Mouse (Mus musculus) liver, embryonic 14.5 days (tissue): Measurements from ENCODE around the gene 1700019D03Rik. TPM values are rescaled to one million over a fixed set of nuclear protein-coding genes. Genes with fewer than 3 reads are reported as not detected.
"Not testable (repeated sequence)": the region's sequence is repeated elsewhere in the genome, so short reads cannot be mapped to it uniquely, and the experiment has no call there.

Experiments used
- ATAC-seq: fragments of 200-750 bp; cut with Nextera tagmentation; 2 replicates; pipeline ENCODE4 v1.8.0; 2017; ENCODE audit warnings: moderate number of reproducible peaks, mild to moderate bottlenecking, moderate library complexity; ENCODE audit not compliant: insufficient read depth
- DNase-seq, 3 experiments: peaks; one replicate each; pipeline ENCODE4 v3.0.0-alpha.2; 2012 to 2013; ENCODE audit warnings: low read depth in 3 of 3, low spot score in 3 of 3
- H3K27ac ChIP-seq: fragments of 300-500 bp; sonication (generic); 2 replicates; pipeline ENCODE4 v1.5.1; 2014; ENCODE audit warnings: moderate library complexity, mild to moderate bottlenecking, control low read depth, inconsistent platforms
- H3K27me3 ChIP-seq: fragments of 300-500 bp; sonication (generic); 2 replicates; pipeline ENCODE4 v1.6.1; 2014; ENCODE audit warnings: mild to moderate bottlenecking, low read length, moderate library complexity; ENCODE audit not compliant: control insufficient read depth, insufficient read depth
- H3K36me3 ChIP-seq: fragments of 300-500 bp; sonication (generic); replicated peaks from 2 replicates; pipeline ENCODE4 v1.6.1; 2014; ENCODE audit warnings: low read depth; ENCODE audit not compliant: control insufficient read depth, insufficient read depth
- H3K4me1 ChIP-seq, 2 experiments: fragments of 200-500 bp in 1 of 2; fragments of 300-500 bp in 1 of 2; sonication (generic) in 1 of 2; replicated peaks; 2 replicates each; pipeline ENCODE4 v1.6.1; 2012 to 2014; ENCODE audit warnings: antibody characterized with exemption in 1 of 2, inconsistent platforms in 1 of 2, low read length in 1 of 2; ENCODE audit not compliant: control insufficient read depth in 2 of 2, insufficient read depth in 2 of 2
- H3K4me2 ChIP-seq: fragments of 300-500 bp; sonication (generic); 2 replicates; pipeline ENCODE4 v1.6.1; 2014; ENCODE audit warnings: low read depth, mild to moderate bottlenecking, control low read depth, moderate library complexity
- H3K4me3 ChIP-seq, 2 experiments: fragments of 200-500 bp in 1 of 2; fragments of 300-500 bp in 1 of 2; sonication (generic) in 1 of 2; 2 replicates each; pipeline ENCODE4 v1.5.1; 2012 to 2014; ENCODE audit warnings: low read depth in 2 of 2, low read length in 2 of 2, mild to moderate bottlenecking in 2 of 2, control low read depth in 1 of 2, inconsistent platforms in 1 of 2, moderate library complexity in 1 of 2; ENCODE audit not compliant: insufficient read depth in 1 of 2
- H3K9ac ChIP-seq: fragments of 300-500 bp; sonication (generic); replicated peaks from 2 replicates; pipeline ENCODE4 v1.6.1; 2014; ENCODE audit warnings: mild to moderate bottlenecking, control low read depth, moderate library complexity
- H3K9me3 ChIP-seq: fragments of 300-500 bp; sonication (generic); 2 replicates; pipeline ENCODE4 v1.6.1; 2016; ENCODE audit warnings: low read length, mixed read lengths; ENCODE audit not compliant: control insufficient read depth
- CTCF ChIP-seq: IDR thresholded peaks from 2 replicates; pipeline ENCODE4 v1.5.1; 2016; ENCODE audit warnings: antibody characterized with exemption, low read depth, control low read depth
- EP300 ChIP-seq: IDR thresholded peaks from 2 replicates; pipeline ENCODE4 v1.6.1; 2016; ENCODE audit warnings: antibody characterized with exemption, low read depth
- WGBS: fragments of 180-500 bp; shearing (Covaris S2); extraction: QIAGEN DNeasy Blood & Tissue Kit; methylation state at CpG from one replicate; pipeline ENCODE4 v1.1.7; 2014; ENCODE audit not compliant: insufficient replicate concordance; 5-methylcytosine and 5-hydroxymethylcytosine counted together
- polyA plus RNA-seq, 2 experiments: library from polyadenylated mRNA; depleted of rRNA in 1 of 2; stranded (reverse) in 1 of 2; unstranded in 1 of 2; fragments of >200 nt; fragmentation: Nextera tagmentation in 1 of 2; extraction: Ambion mirVana in 1 of 2; gene quantifications; 2 replicates each; pipeline versions ENCODE4 v1.2.1 to v1.2.3; 2012 to 2014

Gene 1700019D03Rik
- polyA plus RNA-seq, 2 experiments: 2.0 to 8.2 TPM

- no peak overlapping the region for H3K27ac ChIP-seq
- H3K9me3 ChIP-seq: no peaks in the 10 kb centered on the region
- WGBS: 17% methylated on average over 5 of the region's 5 CpGs
- H3K4me3 ChIP-seq: no peak overlapping the region
- ATAC-seq: peak; percentile 64
- 0 out of 4 replicates have a peak, but pooled peaks cover 0 to 3% of the 10 kb centered on the region in 2 experiments for H3K4me1 ChIP-seq
- no peak for DNase-seq
- no peak overlapping the region for H3K9ac ChIP-seq
- TF ChIP-seq EP300: no peak
- no peak for TF ChIP-seq CTCF
- H3K4me2 ChIP-seq: peak overlapping the region; percentile 11
- no peaks in the 10 kb centered on the region for H3K36me3 ChIP-seq
- peaks cover 4% of the 10 kb centered on the region; the same call in 1 of the 2 replicates for H3K27me3 ChIP-seq
These were observed 68.7 kb downstream of the 1700019D03Rik start for GRCm38 (mm10) chr1:52951146-52951868.

GRCm38 (mm10) chr1:52947895-52948294 lies 72.1 kb downstream of the 1700019D03Rik start:
- H3K27ac ChIP-seq: no peak overlapping the region
- no peaks in the 10 kb centered on the region for H3K4me1 ChIP-seq
- no peak overlapping the region for H3K9ac ChIP-seq
- DNase-seq (no peak), ATAC-seq (no peak)
- no peak overlapping the region for H3K4me2 ChIP-seq
- H3K9me3 ChIP-seq: no peaks in the 10 kb centered on the region
- peaks cover 4% of the 10 kb centered on the region; the same call in 1 of the 2 replicates for H3K27me3 ChIP-seq
- TF ChIP-seq EP300 (no peak), CTCF (no peak)
- no peaks in the 10 kb centered on the region for H3K36me3 ChIP-seq
- 64% methylated on average over 5 of the region's 5 CpGs for WGBS
- H3K4me3 ChIP-seq: no peak overlapping the region

- no peak for TF ChIP-seq CTCF
These were observed 81.0 kb downstream of the 1700019D03Rik start for GRCm38 (mm10) chr1:52939021-52939420.

GRCm38 (mm10) chr1:52934494-52934893 lies 85.5 kb downstream of the 1700019D03Rik start:
- H3K4me3 ChIP-seq: no peak overlapping the region
- H3K4me2 ChIP-seq: no peak overlapping the region
- H3K27ac ChIP-seq: no peak overlapping the region
- H3K27me3 ChIP-seq: no peaks in the 10 kb centered on the region
- no peak overlapping the region for H3K9ac ChIP-seq
- no peak for ATAC-seq
- TF ChIP-seq CTCF: no peak
- TF ChIP-seq EP300: no peak
- H3K4me1 ChIP-seq: no peaks in the 10 kb centered on the region
- WGBS: 76% methylated on average over 5 of the region's 5 CpGs
- no peak for DNase-seq
- H3K9me3 ChIP-seq: no peaks in the 10 kb centered on the region; the same call in 1 of the 2 replicates
- H3K36me3 ChIP-seq: no peaks in the 10 kb centered on the region

More at GRCm38 (mm10) chr1:52939021-52939420, 81.0 kb downstream of the 1700019D03Rik start:
- no peak overlapping the region for H3K4me3 ChIP-seq
- ATAC-seq (no peak), DNase-seq (no peak)
- 64% methylated on average over 1 of the region's 1 CpGs for WGBS
- H3K9me3 ChIP-seq: no peaks in the 10 kb centered on the region; the same call in 1 of the 2 replicates
- no peaks in the 10 kb centered on the region for H3K27me3 ChIP-seq
- H3K4me1 ChIP-seq: no peaks in the 10 kb centered on the region
- no peak overlapping the region for H3K9ac ChIP-seq
- no peak overlapping the region for H3K27ac ChIP-seq
- no peaks in the 10 kb centered on the region for H3K36me3 ChIP-seq
- no peak overlapping the region for H3K4me2 ChIP-seq

GRCm38 (mm10) chr1:52924482-52924881 lies 95.5 kb downstream of the 1700019D03Rik start:
- H3K4me3 ChIP-seq, H3K4me2 ChIP-seq, ATAC-seq, H3K27ac ChIP-seq, H3K4me1 ChIP-seq, DNase-seq, H3K9me3 ChIP-seq, H3K36me3 ChIP-seq, H3K9ac ChIP-seq, H3K27me3 ChIP-seq: not testable (repeated sequence)
- WGBS: no CpG with 5 or more reads among the region's 1 CpGs

- ATAC-seq, H3K9me3 ChIP-seq, H3K27me3 ChIP-seq: not testable (repeated sequence)
These were observed 101.1 kb downstream of the 1700019D03Rik start for GRCm38 (mm10) chr1:52918897-52919296.

More at GRCm38 (mm10) chr1:52918897-52919296, 101.1 kb downstream of the 1700019D03Rik start:
- H3K36me3 ChIP-seq, H3K4me1 ChIP-seq, DNase-seq, H3K9ac ChIP-seq, H3K4me3 ChIP-seq, H3K4me2 ChIP-seq, H3K27ac ChIP-seq: not testable (repeated sequence)
